Mouse (Mus musculus) olfactory bulb, adult 2 months (tissue): ENCODE data around the gene Hunk. TPM values are rescaled to one million over a fixed set of nuclear protein-coding genes. Genes with fewer than 3 reads are reported as not detected.

Experiments used
- H3K27ac ChIP-seq: fragments of 200-500 bp; 2 replicates; pipeline ENCODE4 v1.5.1; 2012; ENCODE audit warnings: low read depth, low read length; ENCODE audit not compliant: insufficient read depth
- H3K4me1 ChIP-seq: fragments of 200-500 bp; 2 replicates; pipeline ENCODE4 v1.6.1; 2012; ENCODE audit warnings: low read length; ENCODE audit not compliant: control insufficient read depth, insufficient read depth
- H3K4me3 ChIP-seq: fragments of 200-500 bp; 2 replicates; pipeline ENCODE4 v1.5.1; 2012; ENCODE audit warnings: mild to moderate bottlenecking, low read depth, low read length, moderate library complexity; ENCODE audit not compliant: insufficient read depth
- CTCF ChIP-seq: fragments of 200-500 bp; IDR thresholded peaks from 2 replicates; pipeline ENCODE4 v1.5.1; 2012; ENCODE audit warnings: low read depth, mild to moderate bottlenecking, low read length, moderate library complexity; ENCODE audit not compliant: insufficient read depth
- POLR2A ChIP-seq: fragments of 200-500 bp; IDR thresholded peaks from 2 replicates; pipeline ENCODE4 v1.6.1; 2012; ENCODE audit warnings: mild to moderate bottlenecking, low read depth, low read length, moderate library complexity; ENCODE audit not compliant: insufficient read depth
- WGBS: fragments of 180-500 bp; shearing (Covaris S2); methylation state at CpG from one replicate; pipeline ENCODE4 v1.1.7; 2018; 5-methylcytosine and 5-hydroxymethylcytosine counted together
- polyA plus RNA-seq: library from polyadenylated mRNA; stranded (reverse); fragments of >200 nt; gene quantifications from 2 replicates; pipeline ENCODE4 v1.2.4, GENCODE M21; 2012; ENCODE audit warnings: low replicate concordance; ENCODE audit not compliant: missing spikeins, insufficient read depth, insufficient read length

Gene Hunk
- polyA plus RNA-seq, 1 experiment = not detected

- Histone ChIP-seq H3K4me3 (no peak overlapping the region), H3K27ac (no peak overlapping the region), H3K4me1 (peaks cover 3% of the 10 kb centered on the region; the same call in 1 of the 2 replicates)
- WGBS = 56% methylated on average over 6 of the region's 6 CpGs
- TF ChIP-seq CTCF (no peak), POLR2A (no peak)
These were observed 137.6 kb downstream of the Hunk start for GRCm38 (mm10) chr16:90523373-90523772.

GRCm38 (mm10) chr16:90523894-90524293 lies 138.1 kb downstream of the Hunk start:
- WGBS = 97% methylated on average over 18 of the region's 18 CpGs
- peaks cover 3% of the 10 kb centered on the region; the same call in 1 of the 2 replicates for H3K4me1 ChIP-seq
- H3K4me3 ChIP-seq = no peak overlapping the region
- TF ChIP-seq CTCF (no peak), POLR2A (no peak)
- H3K27ac ChIP-seq = no peak overlapping the region

- TF ChIP-seq POLR2A (no peak), CTCF (no peak)
- no peak overlapping the region for H3K27ac ChIP-seq
- peaks cover 3% of the 10 kb centered on the region; the same call in 1 of the 2 replicates for H3K4me1 ChIP-seq
- H3K4me3 ChIP-seq = no peak overlapping the region
- WGBS = 98% methylated on average over 18 of the region's 18 CpGs
These were observed 138.6 kb downstream of the Hunk start for GRCm38 (mm10) chr16:90524393-90524792.

DNA sequence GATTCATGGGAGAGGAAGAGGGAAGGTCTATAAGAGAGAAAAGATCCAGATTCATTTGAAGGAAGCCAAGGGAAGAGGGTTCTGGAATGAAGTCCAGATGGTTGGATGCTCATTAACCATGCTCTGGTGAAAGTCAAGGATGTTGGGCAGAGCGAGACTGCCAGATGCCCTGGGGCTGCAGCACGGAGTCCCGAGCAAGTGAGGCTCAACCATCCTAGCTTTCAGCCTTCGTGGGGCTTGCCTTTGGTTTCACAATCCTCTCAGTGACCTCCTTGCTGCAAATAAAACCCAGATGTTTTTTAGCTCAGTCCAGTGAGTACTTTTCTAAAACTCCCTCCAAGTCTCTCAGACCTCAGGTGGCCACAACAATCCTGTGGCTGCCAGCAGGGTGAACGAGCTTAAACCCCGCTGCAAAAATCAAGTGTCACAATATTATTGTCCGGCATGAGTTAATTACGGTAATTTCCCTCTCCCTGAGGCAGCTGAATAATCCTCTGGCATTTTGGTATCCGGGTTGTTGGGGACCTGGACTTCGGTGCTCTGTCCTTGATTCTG lies 147.4 kb downstream of the Hunk start:
- Histone ChIP-seq H3K27ac (no peak overlapping the region), H3K4me1 (no peaks in the 10 kb centered on the region), H3K4me3 (no peak overlapping the region)
- 34% methylated on average over 10 of the region's 10 CpGs for WGBS
- TF ChIP-seq CTCF = no peak
- TF ChIP-seq POLR2A = no peak

GRCm38 (mm10) chr16:90534591-90534990 lies 148.8 kb downstream of the Hunk start:
- H3K27ac ChIP-seq = no peak overlapping the region
- H3K4me1 ChIP-seq = peaks cover 2% of the 10 kb centered on the region; the same call in 1 of the 2 replicates
- no peak overlapping the region for H3K4me3 ChIP-seq
- TF ChIP-seq CTCF (no peak), POLR2A (no peak)
- 86% methylated on average over 8 of the region's 8 CpGs for WGBS

DNA sequence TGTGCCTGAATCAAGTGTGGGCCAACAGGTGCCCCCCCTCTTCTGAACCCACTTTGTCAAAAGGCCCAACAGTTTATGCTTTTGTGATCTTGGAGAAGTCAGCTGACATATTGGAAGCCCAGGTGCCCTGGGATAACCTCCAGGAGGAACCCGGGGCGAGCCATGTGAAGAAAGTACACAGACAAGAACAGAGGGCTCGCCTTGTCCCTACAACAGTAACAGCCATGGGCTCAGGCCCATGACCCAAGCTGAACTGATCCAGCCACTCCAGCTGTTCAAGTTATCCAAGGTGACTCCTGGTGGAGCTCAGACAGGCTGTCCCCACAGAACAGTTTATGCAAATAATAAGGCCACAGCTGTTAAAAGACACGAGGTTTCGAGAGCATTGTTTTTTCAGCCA lies 153.1 kb downstream of the Hunk start:
- WGBS = 70% methylated on average over 5 of the region's 5 CpGs
- TF ChIP-seq POLR2A (no peak), CTCF (no peak)
- Histone ChIP-seq H3K4me1 (peaks cover 2% of the 10 kb centered on the region; the same call in 1 of the 2 replicates), H3K27ac (no peak overlapping the region), H3K4me3 (no peak overlapping the region)

GRCm38 (mm10) chr16:90541191-90541590 lies 155.4 kb downstream of the Hunk start:
- WGBS = 80% methylated on average over 2 of the region's 2 CpGs
- Histone ChIP-seq H3K4me3 (no peak overlapping the region), H3K27ac (no peak overlapping the region), H3K4me1 (peaks cover 2% of the 10 kb centered on the region; the same call in 1 of the 2 replicates)
- TF ChIP-seq CTCF (no peak), POLR2A (no peak)

GRCm38 (mm10) chr16:90542383-90542782 lies 156.6 kb downstream of the Hunk start:
- Histone ChIP-seq H3K27ac (no peak overlapping the region), H3K4me3 (no peak overlapping the region), H3K4me1 (peaks cover 2% of the 10 kb centered on the region; the same call in 1 of the 2 replicates)
- TF ChIP-seq CTCF (no peak), POLR2A (no peak)
- whole genome bisulfite sequencing = 83% methylated on average over 10 of the region's 10 CpGs

GRCm38 (mm10) chr16:90544175-90544574 lies 158.4 kb downstream of the Hunk start:
- H3K4me1 ChIP-seq = no peaks in the 10 kb centered on the region
- no peak overlapping the region for H3K4me3 ChIP-seq
- TF ChIP-seq POLR2A = no peak
- no peak for TF ChIP-seq CTCF
- H3K27ac ChIP-seq = no peak overlapping the region
- 88% methylated on average over 9 of the region's 9 CpGs for WGBS

DNA sequence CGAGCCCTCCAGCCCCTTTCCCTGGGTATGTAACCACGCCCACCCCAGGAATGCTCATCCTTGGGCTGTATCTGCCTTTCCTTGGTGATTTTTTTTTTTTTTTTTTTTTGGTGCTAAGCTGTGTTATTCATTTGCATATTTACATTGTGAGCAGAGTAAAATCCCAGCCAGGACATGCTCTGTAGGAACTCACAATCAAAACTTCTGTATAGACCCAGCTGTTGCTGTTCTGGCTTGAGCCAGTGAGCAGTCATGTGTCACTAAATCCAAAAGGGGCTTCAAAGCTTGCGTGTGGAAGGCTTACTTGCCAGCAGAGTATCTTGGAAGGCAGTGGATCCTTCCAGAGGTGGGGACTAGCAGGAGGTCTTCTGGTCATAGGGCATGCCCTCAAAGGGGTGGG lies 159.7 kb downstream of the Hunk start:
- H3K4me3 ChIP-seq = no peak overlapping the region
- no peak for TF ChIP-seq CTCF
- no peak for TF ChIP-seq POLR2A
- 82% methylated on average over 3 of the region's 3 CpGs for WGBS
- no peak overlapping the region for H3K27ac ChIP-seq
- H3K4me1 ChIP-seq = no peaks in the 10 kb centered on the region
